ENCODE assay signal across 25 mouse cellular contexts in genomic region chr2:48586162-48586830, GRCm38 (mm10).
DNase-seq lines count a peak whose midpoint lies in the region; ATAC-seq lines count a peak whose summit lies in the region.
"Had no signal": no experiment of that assay in that cellular context is flagged by ENCODE, and none has a peak within 500 bp of the region (broad histone marks: within the 10 kb centered on the region; RNA-seq: fewer than 3 reads in every experiment).

No protein-coding gene starts in this region.

- no peak overlapping the region for H3K9ac ChIP-seq in forebrain, embryonic 11.5 days (ENCODE audit: low read length)
- H3K9ac ChIP-seq in forebrain, embryonic 14.5 days (ENCODE audit: low read length): no peak overlapping the region
- no peak overlapping the region for H3K9ac ChIP-seq in hindbrain, embryonic 15.5 days
- H3K9ac ChIP-seq in midbrain, embryonic 14.5 days (replicated peaks; ENCODE audit: low read length): no peak overlapping the region
- H3K9ac ChIP-seq: neural tube, embryonic 15.5 days had no signal

- 41% methylated on average over 7 of the region's 7 CpGs for WGBS in forebrain, embryonic 11.5 days
- 64% methylated on average over 7 of the region's 7 CpGs for WGBS in forebrain, embryonic 10.5 days
- WGBS in forebrain, embryonic 14.5 days: 18% methylated on average over 7 of the region's 7 CpGs
- WGBS in hindbrain, embryonic 15.5 days: 30% methylated on average over 7 of the region's 7 CpGs
- WGBS in midbrain, embryonic 14.5 days: 13% methylated on average over 7 of the region's 7 CpGs

- H3K4me1 ChIP-seq in forebrain, embryonic 11.5 days (replicated peaks; ENCODE audit: control insufficient read depth, insufficient read depth, low read length): peaks cover 3% of the 10 kb centered on the region; the same call in 1 of the 2 replicates
- peaks cover 20% of the 10 kb centered on the region for H3K4me1 ChIP-seq in forebrain, embryonic 10.5 days
- no peaks in the 10 kb centered on the region for H3K4me1 ChIP-seq in forebrain, embryonic 14.5 days (ENCODE audit: control insufficient read depth, insufficient read depth, low read length)
- 0 out of 2 replicates have a peak, but pooled peaks cover 7% of the 10 kb centered on the region for H3K4me1 ChIP-seq in hindbrain, embryonic 15.5 days (replicated peaks)
- no peaks in the 10 kb centered on the region for H3K4me1 ChIP-seq in midbrain, embryonic 14.5 days (ENCODE audit: control insufficient read depth, insufficient read depth, low read length)
- H3K4me1 ChIP-seq: megakaryocyte, embryonic 14.5 days; neural tube, embryonic 15.5 days had no signal

- no peaks in the 10 kb centered on the region for H3K9me3 ChIP-seq in forebrain, embryonic 11.5 days (ENCODE audit: control insufficient read depth, low read length)
- H3K9me3 ChIP-seq in forebrain, embryonic 10.5 days: no peaks in the 10 kb centered on the region
- no peaks in the 10 kb centered on the region for H3K9me3 ChIP-seq in forebrain, embryonic 14.5 days (replicated peaks; ENCODE audit: control insufficient read depth, low read length)
- H3K9me3 ChIP-seq in hindbrain, embryonic 15.5 days: no peaks in the 10 kb centered on the region
- H3K9me3 ChIP-seq in midbrain, embryonic 14.5 days (ENCODE audit: control insufficient read depth, low read length): no peaks in the 10 kb centered on the region
- H3K9me3 ChIP-seq: megakaryocyte, embryonic 14.5 days; neural tube, embryonic 15.5 days had no signal

- no peaks in the 10 kb centered on the region for H3K36me3 ChIP-seq in forebrain, embryonic 11.5 days (ENCODE audit: control insufficient read depth, insufficient read depth, low read length)
- H3K36me3 ChIP-seq in forebrain, embryonic 10.5 days (replicated peaks): no peaks in the 10 kb centered on the region
- no peaks in the 10 kb centered on the region for H3K36me3 ChIP-seq in forebrain, embryonic 14.5 days (ENCODE audit: control insufficient read depth, insufficient read depth, low read length)
- no peaks in the 10 kb centered on the region for H3K36me3 ChIP-seq in hindbrain, embryonic 15.5 days
- H3K36me3 ChIP-seq in midbrain, embryonic 14.5 days (ENCODE audit: control insufficient read depth, insufficient read depth, low read length): no peaks in the 10 kb centered on the region
- H3K36me3 ChIP-seq: neural tube, embryonic 15.5 days had no signal

- no peak overlapping the region for H3K4me2 ChIP-seq in forebrain, embryonic 11.5 days (ENCODE audit: low read depth, low read length, severe bottlenecking)
- H3K4me2 ChIP-seq in forebrain, embryonic 14.5 days (ENCODE audit: low read length): no peak overlapping the region
- H3K4me2 ChIP-seq in hindbrain, embryonic 15.5 days: no peak overlapping the region
- peak overlapping the region; percentile 13 for H3K4me2 ChIP-seq in midbrain, embryonic 14.5 days (ENCODE audit: low read length)
- H3K4me2 ChIP-seq: neural tube, embryonic 15.5 days had no signal

- no peaks in the 10 kb centered on the region for H3K27me3 ChIP-seq in forebrain, embryonic 11.5 days (ENCODE audit: control insufficient read depth, insufficient read depth, low read length)
- H3K27me3 ChIP-seq in forebrain, embryonic 10.5 days (ENCODE audit: poor library complexity, severe bottlenecking): no peaks in the 10 kb centered on the region
- no peaks in the 10 kb centered on the region for H3K27me3 ChIP-seq in forebrain, embryonic 14.5 days (replicated peaks; ENCODE audit: control insufficient read depth, insufficient read depth, low read length)
- no peaks in the 10 kb centered on the region for H3K27me3 ChIP-seq in hindbrain, embryonic 15.5 days
- no peaks in the 10 kb centered on the region for H3K27me3 ChIP-seq in midbrain, embryonic 14.5 days (ENCODE audit: control insufficient read depth, insufficient read depth, low read length)
- H3K27me3 ChIP-seq: megakaryocyte, embryonic 14.5 days; neural tube, embryonic 15.5 days; Patski had no signal

- ATAC-seq in forebrain, embryonic 11.5 days (replicated peaks; ENCODE audit: low FRiP score): peak; percentile 76
- ATAC-seq in forebrain, embryonic 14.5 days: peak; percentile 90
- ATAC-seq in hindbrain, embryonic 15.5 days (ENCODE audit: low FRiP score, low read depth): 0 out of 2 replicates have a peak, but pooled peaks have one; percentile 65
- ATAC-seq in midbrain, embryonic 14.5 days (ENCODE audit: low FRiP score, low TSS enrichment): no peak; the same call in 1 of the 2 replicates
- ATAC-seq: intestine, embryonic 16.5 days; lung, postnatal 0 days; Patski had no signal

- H3K27ac ChIP-seq in forebrain, embryonic 11.5 days (ENCODE audit: low read depth, low read length): peak overlapping the region; percentile 50; the same call in 1 of the 2 replicates
- H3K27ac ChIP-seq in forebrain, embryonic 10.5 days: no peak overlapping the region
- H3K27ac ChIP-seq in forebrain, embryonic 14.5 days (ENCODE audit: low read depth, low read length): no peak overlapping the region
- no peak overlapping the region for H3K27ac ChIP-seq in hindbrain, embryonic 15.5 days (replicated peaks)
- H3K27ac ChIP-seq in midbrain, embryonic 14.5 days (replicated peaks; ENCODE audit: low read depth, low read length): no peak overlapping the region
- H3K27ac ChIP-seq: gastrocnemius, adult 2 months; kidney, postnatal 0 days; neural tube, embryonic 15.5 days had no signal

- no peak overlapping the region for H3K4me3 ChIP-seq in forebrain, embryonic 11.5 days (ENCODE audit: low read depth, low read length)
- H3K4me3 ChIP-seq in forebrain, embryonic 10.5 days: no peak overlapping the region
- H3K4me3 ChIP-seq in forebrain, embryonic 14.5 days (ENCODE audit: low read depth, low read length): no peak overlapping the region
- no peak overlapping the region for H3K4me3 ChIP-seq in hindbrain, embryonic 15.5 days
- H3K4me3 ChIP-seq in midbrain, embryonic 14.5 days (replicated peaks; ENCODE audit: low read depth, low read length): no peak overlapping the region
- H3K4me3 ChIP-seq: gastrocnemius, adult 2 months; megakaryocyte, embryonic 14.5 days; myocyte; neural tube, embryonic 15.5 days had no signal

- no peak for DNase-seq in forebrain, embryonic 11.5 days (ENCODE audit: low spot score)
- no peak for DNase-seq in forebrain, embryonic 10.5 days (ENCODE audit: extremely low spot score, low spot score)
- peak; percentile 79 for DNase-seq in forebrain, embryonic 14.5 days (ENCODE audit: low spot score)
- peak; percentile 48 for DNase-seq in midbrain, embryonic 14.5 days
- DNase-seq in Muller cell, postnatal 12 days (ENCODE audit: inconsistent ontology term): no peak
- DNase-seq in cerebellum, postnatal 36 days: no peak
- DNase-seq in frontal cortex, postnatal 10 days (ENCODE audit: low spot score in 2 of 2): no peak
- DNase-seq: adrenal gland, adult 8-10 months; cerebellum, adult 11 months; cerebellum, postnatal 25 days; gastrocnemius, adult 2 months; heart, adult 11 months; heart, postnatal 4 days; left cerebral cortex, postnatal 4 days; liver; right cerebral cortex, postnatal 14 days; thymus, postnatal 4 days had no signal

Comparison
In these comparisons a context has a peak if more than half of its experiments do, and no peak if none do; other contexts are left out.
1. DNase-seq: peak in forebrain, embryonic 14.5 days (single experiment) and midbrain, embryonic 14.5 days (single experiment); none in forebrain, embryonic 11.5 days (single experiment), forebrain, embryonic 10.5 days (single experiment), Muller cell, postnatal 12 days (single experiment), cerebellum, postnatal 36 days (0 of 2) and frontal cortex, postnatal 10 days (0 of 2).